Mouse (Mus musculus) midbrain, postnatal 0 days (tissue): ENCODE measurements around the gene St8sia4. TPM values are rescaled to one million over a fixed set of nuclear protein-coding genes. Genes with fewer than 3 reads are reported as not detected.
A peak's percentile ranks its signal among the peaks of the same experiment; 100 is the strongest.

Source experiments
- ATAC-seq: fragments of 200-750 bp; cut with Nextera tagmentation; 2 replicates; pipeline ENCODE4 v1.8.0; 2017; ENCODE audit warnings: moderate number of reproducible peaks, mild to moderate bottlenecking, moderate TSS enrichment, moderate library complexity; ENCODE audit not compliant: low FRiP score
- DNase-seq: peaks from one replicate; pipeline ENCODE4 v3.0.0-alpha.2; 2015; ENCODE audit warnings: low spot score
- H3K27ac ChIP-seq: fragments of 300-500 bp; sonication (generic); 2 replicates; pipeline ENCODE4 v1.5.1; 2014; ENCODE audit warnings: low read depth, mild to moderate bottlenecking, low read length, mixed read lengths
- H3K27me3 ChIP-seq: fragments of 300-500 bp; sonication (generic); 2 replicates; pipeline ENCODE4 v1.6.1; 2014; ENCODE audit warnings: low read length, control low read depth, mixed read lengths; ENCODE audit not compliant: insufficient read depth
- H3K36me3 ChIP-seq: fragments of 300-500 bp; sonication (generic); 2 replicates; pipeline ENCODE4 v1.6.1; 2014; ENCODE audit warnings: low read length, control low read depth, mixed read lengths; ENCODE audit not compliant: insufficient read depth
- H3K4me1 ChIP-seq: fragments of 300-500 bp; sonication (generic); 2 replicates; pipeline ENCODE4 v1.6.1; 2014; ENCODE audit warnings: mild to moderate bottlenecking, control low read depth, antibody characterized with exemption, low read length, mixed read lengths; ENCODE audit not compliant: insufficient read depth
- H3K4me2 ChIP-seq: fragments of 300-500 bp; sonication (generic); 2 replicates; pipeline ENCODE4 v1.6.1; 2014; ENCODE audit warnings: low read depth, mild to moderate bottlenecking, low read length, mixed read lengths; ENCODE audit not compliant: poor library complexity, severe bottlenecking
- H3K4me3 ChIP-seq: fragments of 300-500 bp; sonication (generic); 2 replicates; pipeline ENCODE4 v1.5.1; 2014; ENCODE audit warnings: low read depth, mild to moderate bottlenecking, low read length, moderate library complexity
- H3K9ac ChIP-seq: fragments of 300-500 bp; sonication (generic); replicated peaks from 2 replicates; pipeline ENCODE4 v1.6.1; 2014; ENCODE audit warnings: mild to moderate bottlenecking, low read length, moderate library complexity, mixed read lengths; ENCODE audit not compliant: poor library complexity, severe bottlenecking
- H3K9me3 ChIP-seq: fragments of 300-500 bp; sonication (generic); 2 replicates; pipeline ENCODE4 v1.6.1; 2016; ENCODE audit warnings: low read length, control low read depth
- CTCF ChIP-seq: IDR thresholded peaks from 2 replicates; pipeline ENCODE4 v1.5.1; 2016; ENCODE audit warnings: antibody characterized with exemption, mild to moderate bottlenecking
- WGBS: fragments of 180-500 bp; shearing (Covaris S2); extraction: QIAGEN DNeasy Blood & Tissue Kit; methylation state at CpG from one replicate; pipeline ENCODE4 v1.1.7; 2014; 5-methylcytosine and 5-hydroxymethylcytosine counted together
- polyA plus RNA-seq: library from polyadenylated mRNA; unstranded; fragments of >200 nt; fragmentation: Nextera tagmentation; extraction: Ambion mirVana; gene quantifications from 2 replicates; pipeline ENCODE4 v1.2.1, GENCODE M21; 2015
- total RNA-seq: library from RNA; depleted of rRNA; stranded (reverse); fragments of >200 nt; gene quantifications from 2 replicates; pipeline ENCODE4 v1.2.3, GENCODE M21; 2014; rRNA removed

The St8sia4 gene
- total RNA-seq (60.5 and 69.1 TPM in 2 replicates), polyA plus RNA-seq (19.9 and 20.1 TPM in 2 replicates)

GRCm38 (mm10) chr1:95667435-95668252, at the start of gene St8sia4:
Gene St8sia4, minus strand, starts transcription at chr1:95667571.
- H3K9me3 ChIP-seq: no peaks in the 10 kb centered on the region
- H3K9ac ChIP-seq: peak within 1 kb of the TSS; percentile 69
- H3K4me1 ChIP-seq: no peaks in the 10 kb centered on the region
- no peaks in the 10 kb centered on the region for H3K27me3 ChIP-seq
- H3K36me3 ChIP-seq: no peaks in the 10 kb centered on the region
- ATAC-seq (peak; percentile 97), DNase-seq (peak; percentile 95)
- under 1% methylated on average over 52 of the region's 52 CpGs for WGBS
- TF ChIP-seq CTCF: no peak
- peak within 1 kb of the TSS; percentile 51 for H3K4me2 ChIP-seq
- peak within 1 kb of the TSS; percentile 48 for H3K4me3 ChIP-seq
- peak within 1 kb of the TSS; percentile 73 for H3K27ac ChIP-seq

DNA sequence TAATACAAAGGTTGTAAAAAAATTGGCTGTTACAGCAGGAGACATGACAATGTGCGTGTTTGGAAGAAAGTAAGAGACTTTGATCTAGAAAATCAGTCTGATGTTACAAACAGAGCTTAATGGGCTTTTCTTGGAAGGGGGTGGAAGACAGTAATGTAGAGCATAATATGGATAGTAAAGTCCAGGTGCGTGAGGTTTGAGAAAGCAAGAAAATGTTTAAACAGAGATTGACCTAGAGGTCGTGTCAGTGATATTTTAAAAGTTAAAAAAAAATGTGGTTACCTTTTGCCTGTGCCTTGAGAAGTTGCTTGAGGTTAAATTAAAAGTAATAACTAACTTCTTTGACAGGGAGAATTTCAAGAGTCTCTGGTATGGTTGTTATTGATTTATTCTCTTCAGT, 41.8 kb upstream of the St8sia4 start:
- WGBS: 75% methylated on average over 3 of the region's 3 CpGs
- Histone ChIP-seq H3K27me3 (no peaks in the 10 kb centered on the region), H3K27ac (no peak overlapping the region), H3K4me2 (no peak overlapping the region), H3K4me3 (no peak overlapping the region), H3K9ac (no peak overlapping the region), H3K4me1 (no peaks in the 10 kb centered on the region), H3K9me3 (no peaks in the 10 kb centered on the region), H3K36me3 (no peaks in the 10 kb centered on the region)
- ATAC-seq: no peak
- no peak for DNase-seq
- no peak for TF ChIP-seq CTCF

DNA sequence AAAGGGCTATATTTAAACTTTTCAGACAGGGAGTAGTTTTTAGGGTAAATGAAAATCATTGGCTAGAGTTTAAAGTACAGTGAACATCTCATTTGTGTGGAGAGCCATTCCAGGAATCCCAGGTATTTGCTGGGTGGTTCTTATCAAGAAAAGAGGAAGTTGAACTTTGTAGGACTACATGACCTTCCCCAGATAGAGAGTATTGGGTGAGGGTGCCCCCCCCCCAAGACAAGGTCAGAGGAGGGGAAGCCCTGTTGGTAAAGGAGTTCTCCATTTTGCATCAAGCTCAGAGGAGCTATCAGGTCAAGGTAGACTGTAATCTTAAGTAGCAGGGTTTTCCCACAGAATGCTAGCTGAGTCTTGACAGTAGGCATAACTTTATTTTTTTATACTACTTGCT, 32.5 kb upstream of the St8sia4 start:
- Histone ChIP-seq H3K4me2 (no peak overlapping the region), H3K4me3 (no peak overlapping the region), H3K36me3 (no peaks in the 10 kb centered on the region), H3K9ac (no peak overlapping the region), H3K4me1 (no peaks in the 10 kb centered on the region), H3K27ac (no peak overlapping the region), H3K27me3 (no peaks in the 10 kb centered on the region), H3K9me3 (no peaks in the 10 kb centered on the region)
- ATAC-seq: no peak
- no peak for TF ChIP-seq CTCF
- DNase-seq: no peak

- H3K36me3 ChIP-seq: no peaks in the 10 kb centered on the region
- ATAC-seq (no peak), DNase-seq (no peak)
- no peaks in the 10 kb centered on the region for H3K27me3 ChIP-seq
- no peak overlapping the region for H3K4me2 ChIP-seq
- H3K4me1 ChIP-seq: no peaks in the 10 kb centered on the region
- no peak for TF ChIP-seq CTCF
- no peak overlapping the region for H3K27ac ChIP-seq
- no peak overlapping the region for H3K9ac ChIP-seq
- H3K4me3 ChIP-seq: no peak overlapping the region
- no peaks in the 10 kb centered on the region for H3K9me3 ChIP-seq
- WGBS: 72% methylated on average over 3 of the region's 3 CpGs
Observed at GRCm38 (mm10) chr1:95674052-95674451, 6.7 kb upstream of the St8sia4 start.

DNA sequence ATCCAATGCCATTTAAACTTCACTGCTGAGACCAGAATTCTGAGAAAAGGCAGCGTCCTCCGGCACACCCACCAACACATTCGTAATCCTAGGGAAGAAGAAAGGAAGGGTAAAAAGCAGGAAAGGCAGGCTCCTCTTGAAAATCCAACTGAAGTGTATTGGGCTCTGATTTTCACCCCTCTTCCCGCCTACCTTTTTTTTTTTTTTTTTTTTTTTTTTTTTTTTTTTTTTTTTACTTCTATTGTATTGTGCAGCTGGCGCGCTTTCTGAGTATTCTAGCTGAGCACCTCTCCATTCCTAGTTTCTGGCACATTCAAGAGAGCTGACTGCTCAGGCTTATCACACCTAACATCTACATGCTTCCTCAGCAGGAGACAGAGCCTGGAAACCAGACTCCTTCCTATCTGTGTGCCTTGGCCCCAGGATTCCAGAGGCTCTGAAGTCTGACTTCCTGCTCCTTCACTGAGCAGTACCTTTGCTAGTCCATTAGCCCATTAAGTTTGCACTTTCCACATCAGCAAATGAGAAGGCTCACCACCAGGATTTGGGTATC, 958 bp upstream of the St8sia4 start:
- no peak for TF ChIP-seq CTCF
- Histone ChIP-seq H3K36me3 (no peaks in the 10 kb centered on the region), H3K4me1 (no peaks in the 10 kb centered on the region), H3K27ac (no peak overlapping the region), H3K4me3 (peak overlapping the region; percentile 48), H3K9me3 (no peaks in the 10 kb centered on the region), H3K27me3 (no peaks in the 10 kb centered on the region), H3K9ac (peak overlapping the region; percentile 69), H3K4me2 (peak overlapping the region; percentile 51)
- ATAC-seq: no peak
- WGBS: 2% methylated on average over 6 of the region's 6 CpGs
- DNase-seq: peak; percentile 20
